Mouse (Mus musculus) liver, postnatal 0 days (tissue): ENCODE measurements around the gene Cdh10.

Experiments
- CTCF ChIP-seq: sonication (generic); IDR thresholded peaks from 2 replicates; pipeline ENCODE4 v1.5.1; 2016; ENCODE audit warnings: antibody characterized with exemption, low read depth
- EP300 ChIP-seq: IDR thresholded peaks from 2 replicates; pipeline ENCODE4 v1.6.1; 2016; ENCODE audit warnings: antibody characterized with exemption, low read depth, mild to moderate bottlenecking

- TF ChIP-seq CTCF, result no peak
- no peak for TF ChIP-seq EP300
Observed at GRCm38 (mm10) chr15:18869871-18870270, 51.1 kb downstream of the Cdh10 start.
